Mouse (Mus musculus) testis, postnatal 10 days (tissue): ENCODE data around the gene Mpzl1.

Experiments used
- DNase-seq: peaks from one replicate; pipeline ENCODE4 v3.0.0; 2021; ENCODE audit warnings: low spot score

The Mpzl1 gene

GRCm38 (mm10) chr1:165614793-165615192, 19.5 kb downstream of the Mpzl1 start:
- DNase-seq, result no peak

- DNase-seq, result no peak
Observed at GRCm38 (mm10) chr1:165613926-165614325, 20.4 kb downstream of the Mpzl1 start.

GRCm38 (mm10) chr1:165612714-165613113, 21.6 kb downstream of the Mpzl1 start:
- no peak for DNase-seq

- DNase-seq, result no peak
Observed at GRCm38 (mm10) chr1:165610321-165610999, 23.9 kb downstream of the Mpzl1 start.

DNA sequence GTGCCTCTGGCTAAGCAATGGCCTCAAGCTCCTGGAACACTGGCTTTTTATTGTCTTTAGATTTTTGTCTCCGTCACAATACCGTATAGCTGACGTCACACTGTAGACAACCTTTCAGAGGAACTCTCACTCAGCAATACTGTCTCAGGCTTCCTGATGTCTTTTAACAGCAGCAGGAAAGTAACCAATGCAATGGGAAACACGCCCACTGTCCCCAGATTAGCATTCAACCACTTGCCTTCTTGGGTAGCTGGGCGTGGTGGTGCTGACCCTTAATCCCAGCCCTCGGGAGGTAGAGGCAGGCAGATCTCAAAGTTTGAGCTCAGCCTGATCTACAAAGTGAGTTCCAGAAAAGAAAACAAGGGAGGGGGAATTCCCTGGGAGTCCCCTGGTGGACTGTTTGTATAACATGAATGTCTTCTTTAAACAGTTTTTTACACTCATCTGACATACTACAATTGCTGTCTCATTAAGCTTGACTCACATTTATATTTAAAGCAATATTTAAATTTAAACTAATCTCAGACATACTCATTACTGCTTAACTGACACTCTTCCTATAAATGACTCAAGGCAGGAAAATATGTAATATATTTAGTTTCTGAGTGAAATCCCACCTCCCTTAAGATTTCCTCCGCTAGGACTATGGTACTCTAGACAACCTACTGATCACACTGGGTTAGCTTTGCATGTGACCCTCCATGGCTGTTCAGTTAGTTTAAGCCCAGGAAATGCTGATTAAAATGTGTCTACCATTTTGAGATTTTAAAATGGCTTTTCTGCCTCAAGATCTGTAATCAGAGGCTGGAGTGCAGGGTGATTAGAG, 24.6 kb downstream of the Mpzl1 start:
- DNase-seq, result no peak

- no peak for DNase-seq
Observed at GRCm38 (mm10) chr1:165608904-165609303, 25.4 kb downstream of the Mpzl1 start.

GRCm38 (mm10) chr1:165605774-165606173, 28.6 kb downstream of the Mpzl1 start:
- DNase-seq, result no peak

DNA sequence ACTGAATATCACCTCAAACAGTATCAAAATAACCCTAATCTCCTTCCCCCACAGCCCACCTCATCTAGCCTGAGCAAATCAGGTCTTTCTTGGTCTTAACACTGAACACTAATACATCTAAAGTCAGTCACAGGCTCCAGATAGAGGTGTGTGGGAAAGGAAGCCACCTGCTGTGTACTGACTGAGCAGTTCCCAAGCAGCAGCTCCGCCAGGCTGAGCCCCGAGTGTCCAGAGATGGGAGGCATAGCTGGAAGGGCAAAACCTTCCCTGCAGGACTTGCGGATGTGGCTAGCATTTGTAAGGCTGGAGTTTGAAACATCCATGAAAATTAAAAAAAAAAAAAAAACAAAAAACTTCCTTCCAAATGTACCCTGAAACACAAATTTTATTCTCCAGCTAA, 29.2 kb downstream of the Mpzl1 start:
- DNase-seq, result no peak

GRCm38 (mm10) chr1:165604203-165604602, 30.1 kb downstream of the Mpzl1 start:
- DNase-seq, result no peak

DNA sequence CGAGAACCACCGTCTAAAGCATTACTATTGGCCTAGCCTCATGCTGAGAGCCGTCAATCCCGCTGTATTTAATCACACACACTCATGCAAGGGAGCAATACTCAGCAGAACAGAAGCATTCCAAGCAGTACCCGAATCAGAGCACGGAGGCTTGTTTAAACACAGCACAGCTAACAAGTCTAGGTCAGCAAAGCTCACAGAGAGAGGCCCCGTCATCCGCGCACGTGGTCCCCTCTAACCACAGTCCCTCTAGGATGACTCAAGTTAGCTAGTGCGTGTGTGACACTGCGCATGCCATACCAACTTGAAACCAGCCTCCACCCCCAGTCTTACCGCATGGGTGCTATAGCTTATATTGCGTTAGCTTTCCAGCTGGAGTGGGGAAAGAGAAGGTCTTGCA, 31.1 kb downstream of the Mpzl1 start:
- DNase-seq, result no peak

DNA sequence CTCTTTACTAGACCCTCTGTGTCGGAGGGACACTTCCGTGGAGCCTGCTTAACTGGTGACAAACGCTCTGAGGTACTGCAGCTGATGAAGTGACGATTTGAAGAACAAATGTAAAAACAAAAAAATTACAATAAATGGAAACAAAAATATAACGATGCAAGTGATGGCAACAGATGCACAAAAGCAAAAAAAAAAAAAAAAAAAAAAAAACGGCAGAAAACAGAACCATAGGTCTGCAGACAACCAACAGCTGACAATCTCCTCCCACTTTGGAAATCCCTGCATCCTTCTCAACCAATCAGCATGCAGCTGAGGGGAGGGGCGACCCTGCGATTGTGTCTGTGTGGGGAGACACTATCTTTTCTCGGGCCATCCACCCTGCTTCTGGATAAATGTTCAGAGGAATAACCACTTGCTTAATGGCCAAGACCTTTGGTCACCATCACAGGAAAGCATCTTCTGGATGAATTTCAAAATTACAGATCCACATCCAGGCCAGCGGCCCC, 32.5 kb downstream of the Mpzl1 start:
- DNase-seq, result no peak

DNA sequence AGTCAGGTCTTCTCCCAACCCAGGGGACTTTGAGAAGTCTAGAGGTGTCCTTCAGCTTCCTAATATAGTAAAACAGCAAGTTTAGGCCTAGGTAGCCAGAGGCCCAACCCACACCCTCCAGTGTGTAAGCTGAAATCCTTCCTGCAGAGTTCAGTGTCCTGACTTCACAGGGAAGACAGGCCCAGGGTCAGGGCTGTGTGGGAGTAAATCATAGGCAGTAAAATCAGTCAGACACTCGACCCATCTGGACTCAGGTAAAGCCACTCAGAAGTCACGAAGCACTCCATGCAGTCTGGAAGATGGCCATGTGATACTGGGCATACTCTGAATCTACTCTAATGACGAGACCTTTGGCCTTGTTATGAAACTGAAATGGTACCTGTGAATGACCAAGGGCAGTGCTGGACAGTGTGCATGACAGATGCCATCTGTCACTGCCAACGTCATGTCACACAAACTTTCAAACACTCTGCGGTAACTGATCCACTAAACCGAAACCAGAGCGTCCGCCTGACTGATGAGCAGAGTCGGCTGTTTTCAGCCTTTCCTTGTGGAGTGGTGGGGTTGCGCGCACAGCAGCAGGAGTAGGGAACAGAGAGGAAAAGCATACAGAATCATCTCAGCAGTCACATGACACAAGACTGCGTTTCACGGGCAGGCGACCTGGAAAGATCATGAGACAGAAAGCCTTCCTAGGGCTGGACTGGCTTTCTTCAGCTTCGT, 39.5 kb downstream of the Mpzl1 start:
- DNase-seq, result no peak

DNA sequence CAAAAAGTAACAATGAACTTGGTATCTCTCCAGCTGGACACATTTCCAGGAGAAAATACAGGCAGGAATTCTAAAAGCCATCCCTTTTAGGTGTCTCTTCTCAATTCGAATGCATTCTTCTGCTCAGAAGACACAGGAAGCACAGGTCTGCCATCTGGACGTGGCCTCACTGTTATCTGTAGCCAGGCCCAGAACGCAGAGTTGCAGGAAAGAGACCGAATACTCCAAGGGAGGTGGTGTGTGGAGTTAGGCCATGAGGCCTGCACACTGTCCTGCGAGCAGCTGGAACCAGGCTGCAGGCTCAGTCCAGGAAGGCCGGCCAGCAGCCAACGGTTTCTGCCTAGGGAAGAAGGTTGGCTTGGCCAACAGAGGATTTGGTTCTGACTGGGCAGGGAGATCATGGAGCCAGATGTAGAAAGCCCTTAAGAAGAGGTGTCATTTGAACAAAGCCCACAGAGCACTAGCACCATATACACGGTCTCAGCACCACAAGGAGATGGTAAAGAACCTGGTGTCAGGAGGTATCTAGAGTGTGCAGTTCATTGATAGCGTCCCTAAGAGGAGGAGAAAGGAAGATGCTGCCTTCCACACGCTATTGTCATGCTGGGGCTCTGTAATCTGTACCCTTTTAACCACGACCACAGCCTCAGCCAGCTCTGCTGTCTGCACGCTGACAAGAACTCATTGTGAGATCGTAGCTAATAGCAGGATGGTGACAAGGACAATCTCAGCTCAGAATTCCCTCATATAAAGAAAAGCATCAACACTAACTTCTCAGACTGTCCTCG, 41.8 kb downstream of the Mpzl1 start:
- DNase-seq, result peak; percentile 60

- DNase-seq, result no peak
Observed at GRCm38 (mm10) chr1:165590760-165591159, 43.6 kb downstream of the Mpzl1 start.

DNA sequence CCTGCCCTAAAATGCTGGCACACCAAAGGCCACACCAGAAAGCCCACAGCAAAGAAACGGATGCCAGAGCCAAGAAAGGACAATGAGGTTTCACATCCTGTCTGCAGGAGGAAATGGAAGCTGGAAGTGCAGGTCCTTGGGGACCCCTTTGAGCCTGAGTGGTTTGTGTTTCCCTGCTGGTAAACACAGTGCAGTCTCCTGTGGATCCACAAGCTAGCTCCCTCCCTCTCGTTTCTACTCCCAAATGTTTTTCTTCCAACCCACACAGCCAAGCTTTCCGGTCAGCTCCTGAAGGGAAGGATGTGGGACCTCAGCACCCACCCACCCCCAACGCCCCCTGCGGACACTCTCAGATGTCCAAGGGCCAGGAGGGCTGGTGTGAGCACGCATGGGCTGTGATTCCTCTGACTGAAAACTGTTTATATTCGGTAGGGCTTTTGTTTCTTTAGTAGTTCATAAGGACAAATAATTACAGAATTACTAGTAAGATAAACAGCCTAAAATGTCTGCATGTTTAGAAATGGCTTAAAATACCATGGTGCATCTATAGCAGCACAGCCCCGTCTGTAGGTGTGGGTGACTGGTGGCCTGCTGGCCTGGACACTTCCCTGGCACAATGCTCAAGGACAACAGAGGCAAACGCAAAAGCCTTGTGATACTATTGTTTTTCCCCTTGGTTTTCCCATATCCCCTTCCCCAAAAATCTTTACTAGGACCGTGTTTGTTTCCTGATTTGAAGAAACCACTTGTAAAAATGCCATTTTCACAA, 44.9 kb downstream of the Mpzl1 start:
- no peak for DNase-seq

DNA sequence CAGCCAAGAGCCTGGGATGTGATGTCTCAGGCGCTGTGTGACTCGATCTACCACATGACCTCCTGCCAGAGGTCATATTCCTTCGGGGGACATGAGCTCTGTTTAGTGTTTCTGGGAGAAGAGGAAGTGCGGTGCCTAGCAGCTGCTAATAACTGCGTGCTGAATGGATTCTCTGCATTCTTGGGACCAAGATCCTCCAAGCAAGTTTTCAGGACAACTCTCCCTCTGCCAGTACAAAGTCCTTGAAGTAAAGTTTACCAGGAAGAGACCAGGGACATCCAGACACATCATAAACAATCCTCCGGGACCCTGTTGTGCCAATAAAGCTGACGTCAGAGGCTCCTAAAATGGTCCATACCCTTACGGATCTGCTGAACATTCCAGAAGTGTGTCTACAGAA, 46.5 kb downstream of the Mpzl1 start:
- DNase-seq, result no peak

- DNase-seq, result no peak
Observed at GRCm38 (mm10) chr1:165586366-165586765, 48.0 kb downstream of the Mpzl1 start.

GRCm38 (mm10) chr1:165585389-165586104, 48.8 kb downstream of the Mpzl1 start:
- DNase-seq, result no peak

- peak; percentile 96 for DNase-seq
Observed at GRCm38 (mm10) chr1:165583529-165584184, 50.7 kb downstream of the Mpzl1 start.

GRCm38 (mm10) chr1:165581255-165581654, 53.1 kb downstream of the Mpzl1 start:
- DNase-seq, result no peak
